Mouse (Mus musculus) heart, embryonic 14.5 days (tissue): Measurements from ENCODE around the gene Tcf19. TPM values are rescaled to one million over a fixed set of nuclear protein-coding genes. Genes with fewer than 3 reads are reported as not detected.
"Not testable (repeated sequence)": the region's sequence is repeated elsewhere in the genome, so short reads cannot be mapped to it uniquely, and the experiment has no call there.

Source experiments
- ATAC-seq: fragments of 200-750 bp; cut with Nextera tagmentation; 2 replicates; pipeline ENCODE4 v1.8.0; 2017; ENCODE audit warnings: low read depth, moderate TSS enrichment; ENCODE audit not compliant: insufficient number of reproducible peaks, insufficient read depth, low FRiP score
- H3K27ac ChIP-seq, 2 experiments: fragments of 200-500 bp in 1 of 2; fragments of 300-500 bp in 1 of 2; sonication (generic) in 1 of 2; replicated peaks in 1 of 2; 2 replicates each; pipeline ENCODE4 v1.5.1; 2012 to 2014; ENCODE audit warnings: low read depth in 2 of 2, low read length in 2 of 2, control low read depth in 1 of 2, mild to moderate bottlenecking in 1 of 2, mixed read lengths in 1 of 2; ENCODE audit not compliant: control insufficient read depth in 1 of 2, insufficient read depth in 1 of 2
- H3K27me3 ChIP-seq: fragments of 300-500 bp; sonication (generic); 2 replicates; pipeline ENCODE4 v1.6.1; 2014; ENCODE audit warnings: mild to moderate bottlenecking, low read length, control low read depth; ENCODE audit not compliant: control insufficient read depth, insufficient read depth
- H3K36me3 ChIP-seq: fragments of 300-500 bp; sonication (generic); 2 replicates; pipeline ENCODE4 v1.6.1; 2014; ENCODE audit warnings: mild to moderate bottlenecking, control low read depth, low read length, mixed read lengths; ENCODE audit not compliant: control insufficient read depth, insufficient read depth
- H3K4me1 ChIP-seq, 2 experiments: fragments of 200-500 bp in 1 of 2; fragments of 300-500 bp in 1 of 2; sonication (generic) in 1 of 2; 2 replicates each; pipeline ENCODE4 v1.6.1; 2012 to 2014; ENCODE audit warnings: low read length in 2 of 2, control low read depth in 1 of 2, mixed read lengths in 1 of 2; ENCODE audit not compliant: control insufficient read depth in 2 of 2, insufficient read depth in 2 of 2
- H3K4me2 ChIP-seq: fragments of 300-500 bp; sonication (generic); 2 replicates; pipeline ENCODE4 v1.6.1; 2014; ENCODE audit warnings: mild to moderate bottlenecking, low read length
- H3K4me3 ChIP-seq, 2 experiments: fragments of 200-500 bp in 1 of 2; fragments of 300-500 bp in 1 of 2; sonication (generic) in 1 of 2; 2 replicates each; pipeline ENCODE4 v1.5.1; 2012 to 2014; ENCODE audit warnings: low read length in 2 of 2, mild to moderate bottlenecking in 2 of 2, control low read depth in 1 of 2, low read depth in 1 of 2, moderate library complexity in 1 of 2; ENCODE audit not compliant: control insufficient read depth in 1 of 2, insufficient read depth in 1 of 2
- H3K9ac ChIP-seq: fragments of 300-500 bp; sonication (generic); 2 replicates; pipeline ENCODE4 v1.6.1; 2014; ENCODE audit warnings: mild to moderate bottlenecking, low read length
- H3K9me3 ChIP-seq: fragments of 300-500 bp; sonication (generic); 2 replicates; pipeline ENCODE4 v1.6.1; 2016; ENCODE audit warnings: low read length, control low read depth; ENCODE audit not compliant: control insufficient read depth
- WGBS: fragments of 180-500 bp; shearing (Covaris S2); extraction: QIAGEN DNeasy Blood & Tissue Kit; methylation state at CpG from one replicate; pipeline ENCODE4 v1.1.7; 2014; 5-methylcytosine and 5-hydroxymethylcytosine counted together
- polyA plus RNA-seq: library from polyadenylated mRNA; unstranded; fragments of >200 nt; fragmentation: Nextera tagmentation; extraction: Ambion mirVana; gene quantifications from 2 replicates; pipeline ENCODE4 v1.2.1, GENCODE M21; 2014

Tcf19 gene
- polyA plus RNA-seq, 1 experiment from 2014 or later = 55.9 TPM

DNA sequence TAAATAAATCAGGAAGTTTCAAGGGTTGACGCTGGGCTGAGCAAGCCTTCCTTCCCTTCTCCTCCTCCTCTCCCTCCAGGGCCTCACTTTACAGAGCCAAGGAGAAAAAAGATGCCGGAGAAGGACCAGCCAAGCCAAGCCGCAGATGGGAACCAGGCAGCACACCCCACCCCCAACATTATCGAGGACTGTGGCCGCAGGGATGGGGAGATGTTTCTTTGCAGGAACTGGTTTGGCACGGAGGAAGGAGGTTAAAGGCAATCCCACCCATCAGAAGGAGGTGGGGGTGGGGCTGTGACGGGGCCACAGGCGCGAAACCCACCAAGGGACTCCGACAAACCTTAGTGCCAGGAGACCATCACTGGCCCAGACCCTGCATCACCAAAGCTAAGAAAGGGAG is 29.9 kb downstream of the Tcf19 start:
- Histone ChIP-seq H3K4me2 (no peak overlapping the region), H3K4me3 (no peak overlapping the region), H3K27me3 (no peaks in the 10 kb centered on the region), H3K4me1 (peaks cover 4% of the 10 kb centered on the region in 2 experiments; a peak in 3 of 4 replicates), H3K27ac (no peak overlapping the region), H3K36me3 (no peaks in the 10 kb centered on the region), H3K9me3 (no peaks in the 10 kb centered on the region), H3K9ac (no peak overlapping the region)
- no peak for ATAC-seq
- WGBS = 47% methylated on average over 10 of the region's 10 CpGs

DNA sequence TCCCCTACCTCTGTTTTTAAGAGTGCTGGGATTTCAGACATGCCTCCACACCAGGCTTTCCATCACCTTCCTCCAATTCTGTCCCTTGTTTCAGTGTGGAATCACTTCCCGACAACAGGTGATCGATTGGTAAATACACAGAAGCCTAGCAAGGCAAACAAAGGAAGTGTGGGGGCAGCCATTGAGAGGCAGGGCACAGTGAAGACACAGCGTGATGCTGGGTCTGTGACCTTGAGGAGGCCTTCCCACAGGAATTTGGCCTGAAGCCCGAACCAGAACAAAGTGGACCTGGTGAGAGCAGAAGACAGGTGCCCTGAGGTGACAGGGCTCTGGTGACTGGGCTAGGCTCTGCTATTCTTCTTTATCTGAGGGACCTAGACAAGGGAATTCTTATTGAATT is 30.9 kb downstream of the Tcf19 start:
- WGBS = 32% methylated on average over 4 of the region's 4 CpGs
- no peak; the same call in 1 of the 2 replicates for ATAC-seq
- no peaks in the 10 kb centered on the region for H3K36me3 ChIP-seq
- H3K9ac ChIP-seq = no peak overlapping the region
- H3K27me3 ChIP-seq = no peaks in the 10 kb centered on the region
- H3K4me2 ChIP-seq = no peak overlapping the region
- peaks cover 4% of the 10 kb centered on the region in 2 experiments; a peak in 3 of 4 replicates for H3K4me1 ChIP-seq
- H3K9me3 ChIP-seq = no peaks in the 10 kb centered on the region
- peak overlapping the region; percentile 55 to 84 for H3K27ac ChIP-seq
- H3K4me3 ChIP-seq = no peak overlapping the region

DNA sequence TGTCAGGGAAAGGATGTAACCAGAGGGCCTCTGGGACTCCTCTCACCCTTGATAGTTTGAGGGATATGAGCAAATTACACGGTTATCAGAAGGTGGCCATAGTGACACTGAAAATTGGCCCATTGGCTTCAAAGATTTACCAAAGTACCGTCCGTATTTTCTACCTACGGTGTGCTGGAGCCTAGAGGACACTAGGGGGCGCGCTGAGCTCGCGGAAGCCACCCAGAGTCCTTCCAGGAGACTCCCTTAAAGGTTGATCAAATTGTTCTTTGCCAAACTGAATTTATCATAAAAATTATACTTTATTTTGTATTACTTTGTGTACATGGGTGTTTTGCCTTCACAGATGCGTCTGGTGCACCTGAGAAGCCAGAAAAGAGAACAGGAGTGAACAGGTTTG is 32.6 kb downstream of the Tcf19 start:
- Histone ChIP-seq H3K9me3 (no peaks in the 10 kb centered on the region), H3K9ac (no peak overlapping the region), H3K4me3 (no peak overlapping the region), H3K36me3 (no peaks in the 10 kb centered on the region), H3K27ac (no peak overlapping the region), H3K4me1 (peaks cover 4% of the 10 kb centered on the region in 2 experiments; a peak in 3 of 4 replicates), H3K4me2 (no peak overlapping the region), H3K27me3 (no peaks in the 10 kb centered on the region)
- no peak for ATAC-seq
- under 1% methylated on average over 9 of the region's 9 CpGs for whole genome bisulfite sequencing

DNA sequence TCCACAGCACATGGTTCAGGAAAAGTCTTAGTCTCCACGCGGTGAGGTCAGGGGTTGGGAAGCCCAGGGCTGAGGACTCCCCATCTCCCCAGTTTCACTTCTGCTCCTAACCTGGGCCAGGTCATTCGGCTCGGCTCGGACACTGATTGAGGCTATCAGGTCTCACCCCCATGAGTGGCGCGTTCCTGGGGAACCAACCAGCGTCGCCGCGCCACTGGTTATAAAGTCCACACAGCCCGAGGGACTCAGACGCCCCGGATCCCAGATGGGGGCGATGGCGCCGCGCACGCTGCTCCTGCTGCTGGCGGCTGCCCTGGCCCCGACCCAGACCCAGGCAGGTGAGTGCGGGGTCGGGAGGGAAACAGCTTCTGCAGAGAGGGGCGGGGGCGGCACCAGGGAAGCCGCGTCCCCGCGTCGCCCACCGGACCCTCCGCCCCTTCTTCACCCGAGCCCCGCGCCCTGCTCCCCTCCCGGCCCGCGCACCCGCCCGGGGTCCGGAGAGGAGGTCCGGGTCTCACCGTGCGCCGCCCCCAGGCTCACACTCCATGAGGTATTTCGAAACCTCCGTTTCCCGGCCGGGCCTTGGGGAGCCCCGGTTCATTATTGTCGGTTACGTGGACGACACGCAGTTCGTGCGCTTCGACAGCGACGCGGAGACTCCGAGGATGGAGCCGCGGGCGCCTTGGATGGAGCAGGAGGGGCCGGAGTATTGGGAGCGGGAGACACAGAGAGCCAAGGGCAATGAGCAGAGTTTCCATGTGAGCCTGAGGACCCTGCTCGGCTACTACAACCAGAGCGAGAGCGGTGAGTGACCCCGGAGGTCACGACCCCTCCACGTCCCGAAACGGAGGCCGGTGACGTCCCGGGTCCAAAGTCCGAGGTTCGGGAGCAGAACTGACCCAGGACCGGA is 46.5 kb downstream of the Tcf19 start, which contains the start of gene H2-Q10:
H2-Q10 (plus strand) TSS at position 248 of the 910 bp plus-strand sequence.
- Histone ChIP-seq H3K27me3 (peaks cover 34% of the 10 kb centered on the region), H3K9me3 (no peaks in the 10 kb centered on the region), H3K27ac (no peak within 1 kb of the TSS), H3K4me3 (peak within 1 kb of the TSS; percentile 30 to 50), H3K36me3 (no peaks in the 10 kb centered on the region), H3K9ac (peak within 1 kb of the TSS; percentile 57; the same call in 1 of the 2 replicates), H3K4me2 (peak within 1 kb of the TSS; percentile 87), H3K4me1 (peaks cover 0 to 9% of the 10 kb centered on the region in 2 experiments; a peak in 2 of 4 replicates)
- WGBS = 1% methylated on average over 72 of the region's 80 CpGs
- ATAC-seq = no peak

DNA sequence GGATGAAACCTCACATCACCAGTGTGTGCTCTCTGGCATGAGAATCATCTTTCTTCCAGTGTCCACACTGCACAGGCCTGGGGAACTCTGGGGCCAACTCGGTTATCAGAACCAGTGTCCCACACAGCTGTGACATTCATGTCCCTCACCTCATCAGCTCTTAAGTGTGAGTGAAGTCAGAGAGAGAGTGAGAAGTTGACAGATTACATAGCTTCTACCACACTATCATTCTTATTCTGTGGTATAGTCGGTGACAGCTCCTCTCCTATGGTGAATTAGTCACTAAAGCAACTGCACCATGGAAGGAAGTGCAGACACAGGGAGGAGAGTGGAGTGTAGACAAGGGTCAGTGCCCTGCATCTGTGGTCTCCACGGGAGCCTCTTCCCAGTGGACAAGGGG is 47.7 kb downstream of the Tcf19 start:
- ATAC-seq, H3K27ac ChIP-seq, H3K4me3 ChIP-seq, H3K4me2 ChIP-seq, H3K4me1 ChIP-seq, H3K9me3 ChIP-seq, H3K9ac ChIP-seq, H3K36me3 ChIP-seq: not testable (repeated sequence)
- WGBS = 36% methylated on average over 3 of the region's 3 CpGs
- H3K27me3 ChIP-seq = peaks cover 29% of the 10 kb centered on the region

DNA sequence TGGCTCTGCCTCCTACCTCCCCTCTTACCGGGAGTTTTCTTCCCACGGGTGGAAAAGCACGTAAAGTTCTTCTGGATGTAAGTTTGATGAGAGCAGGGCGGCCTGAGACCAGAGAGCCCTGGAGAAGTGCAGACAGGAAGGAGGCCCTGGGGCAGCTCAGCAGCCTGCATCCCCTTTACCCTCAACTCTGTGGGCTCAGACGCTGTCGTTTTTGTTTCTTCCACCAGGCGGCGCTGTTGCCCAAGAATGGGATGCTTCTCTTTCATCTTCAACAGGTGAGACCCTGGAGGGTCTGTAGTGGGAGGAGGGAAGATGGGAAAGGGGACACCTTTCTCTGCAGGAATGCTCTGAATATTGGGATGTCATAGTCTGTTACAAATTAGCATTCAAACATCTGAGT is 51.0 kb downstream of the Tcf19 start:
- 9% methylated on average over 8 of the region's 8 CpGs for WGBS
- not testable (repeated sequence) for ATAC-seq

More for the DNA sequence above, 51.0 kb downstream of the Tcf19 start:
- H3K9me3 ChIP-seq, H3K4me1 ChIP-seq, H3K4me3 ChIP-seq, H3K9ac ChIP-seq, H3K27ac ChIP-seq, H3K36me3 ChIP-seq, H3K4me2 ChIP-seq: not testable (repeated sequence)
- H3K27me3 ChIP-seq = peaks cover 24% of the 10 kb centered on the region
